Mouse (Mus musculus) right cerebral cortex, adult 2 months (tissue): ENCODE measurements at regions not wholly inside any gene's neighbourhood (a gene's known extent, or its start where the extent isn't known, plus 50 kb on each side); places are given as distances from the start of the nearest gene placed in this dataset.

Experiments used
- DNase-seq, 2 experiments: peaks; one replicate each; pipeline ENCODE4 v3.0.0; 2021 to 2022; ENCODE audit warnings: low spot score in 2 of 2

DNA sequence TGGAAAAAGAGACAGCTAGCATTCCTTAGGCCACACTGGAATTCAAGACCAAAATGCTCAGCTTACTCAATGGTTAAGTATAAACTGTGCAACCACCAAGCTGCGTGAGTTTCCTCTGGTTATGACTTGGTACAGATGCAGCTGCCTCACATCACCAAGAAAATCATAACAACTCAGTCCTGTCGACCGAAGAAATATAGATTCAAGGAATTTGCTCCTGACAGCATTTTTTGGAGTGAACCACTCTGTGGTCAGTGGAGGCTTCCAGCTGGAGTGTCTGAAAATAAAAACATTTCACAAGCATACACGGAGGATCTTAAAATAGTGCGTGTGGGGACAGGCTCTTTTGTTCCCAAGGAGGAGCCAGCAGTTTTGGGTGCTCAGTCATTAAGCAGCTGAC lies 253.8 kb downstream of the Bckdhb start:
- DNase-seq: peak in 1 of 2 experiments; percentile 13

DNA sequence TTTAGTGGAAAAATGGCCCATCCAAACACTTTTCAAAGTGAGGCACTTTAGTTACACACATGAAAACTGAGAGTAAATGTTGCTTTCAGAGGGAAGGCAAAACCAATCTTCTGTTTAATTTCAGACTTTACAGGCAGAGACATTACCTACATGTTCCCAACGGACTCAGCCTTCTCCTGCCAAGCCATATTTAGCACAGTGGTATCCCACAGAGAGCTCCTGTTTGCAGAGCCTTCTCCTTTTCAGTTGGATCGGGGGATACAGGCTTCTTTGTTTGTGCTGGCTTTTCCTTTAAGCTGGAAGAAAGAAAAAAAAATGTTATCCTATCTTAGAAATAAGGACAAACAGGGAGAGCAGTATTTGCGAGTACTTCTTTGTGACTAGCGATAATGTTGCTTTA lies 254.3 kb downstream of the Bckdhb start:
- no peak for DNase-seq

DNA sequence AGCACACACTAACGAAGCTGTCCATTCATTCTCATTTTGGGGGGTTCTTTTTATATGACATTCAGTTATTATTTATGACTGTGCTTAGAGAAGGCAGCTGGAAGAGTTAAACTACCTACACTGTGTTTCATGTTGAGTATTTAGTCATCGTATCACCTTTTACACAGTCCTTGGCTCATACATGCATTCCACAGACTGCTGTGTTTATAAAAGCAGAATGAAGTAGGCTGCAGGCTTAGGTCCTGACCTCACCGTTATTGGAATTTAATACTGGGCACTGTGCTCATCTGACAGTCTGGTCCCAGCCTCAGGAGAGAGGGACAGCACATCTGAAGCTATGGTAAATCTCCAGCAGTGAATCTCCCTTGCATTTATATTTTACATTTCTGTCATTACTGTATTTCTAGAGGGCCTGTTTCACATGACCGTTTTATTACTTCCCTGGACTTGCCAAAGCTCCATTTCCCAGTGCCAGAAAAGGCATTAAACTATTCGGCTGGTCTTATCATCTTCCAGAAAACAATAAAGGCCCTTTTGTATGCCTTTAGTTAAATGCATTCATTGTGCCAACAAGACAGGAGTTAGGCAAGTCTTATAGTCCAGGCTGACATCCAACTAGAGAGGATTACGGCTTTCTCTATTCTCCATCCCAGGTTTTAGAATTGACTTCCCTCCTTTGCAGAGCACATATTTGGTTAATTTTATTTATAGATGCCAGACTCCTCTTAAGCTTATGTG lies 258.9 kb downstream of the Bckdhb start:
- no peak for DNase-seq

DNA sequence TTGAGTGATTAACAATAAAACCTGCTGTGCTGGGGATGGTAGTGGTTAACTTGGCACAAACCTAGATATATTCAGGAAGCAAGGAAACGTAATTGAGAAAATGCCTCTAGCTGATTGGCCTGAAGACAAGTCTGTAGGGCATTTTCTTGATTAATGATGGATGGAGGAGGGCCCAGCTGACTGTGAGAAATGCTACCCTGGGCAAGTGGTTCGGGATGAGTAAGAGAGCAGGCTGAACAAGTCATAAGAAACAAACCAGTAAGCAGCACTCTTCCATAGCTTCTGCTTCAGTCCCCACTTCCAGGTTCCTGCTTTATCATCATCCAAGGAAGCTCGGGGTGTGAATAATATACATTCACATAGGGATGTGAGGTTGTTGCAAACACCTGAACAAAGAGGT lies 262.6 kb downstream of the Bckdhb start:
- no peak for DNase-seq

DNA sequence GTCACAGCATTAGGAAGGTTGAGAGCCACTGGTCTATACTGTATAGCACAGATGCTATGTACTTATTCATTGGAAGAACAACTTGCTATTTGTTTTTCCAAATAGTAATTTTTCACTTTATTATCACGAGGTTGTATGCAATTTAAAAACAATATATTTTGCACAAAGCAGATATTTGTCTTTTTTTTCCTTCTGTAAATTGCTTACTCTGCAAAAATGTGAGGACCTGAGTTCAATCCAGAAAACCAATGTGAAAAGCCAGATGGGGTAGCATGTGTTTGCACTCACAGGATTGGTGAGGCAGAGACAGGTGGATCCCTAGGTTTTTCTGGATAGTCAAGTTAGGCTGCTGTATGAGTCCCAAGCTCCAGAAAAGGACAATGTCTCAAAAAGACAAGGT lies 268.5 kb downstream of the Bckdhb start:
- DNase-seq: no peak

DNA sequence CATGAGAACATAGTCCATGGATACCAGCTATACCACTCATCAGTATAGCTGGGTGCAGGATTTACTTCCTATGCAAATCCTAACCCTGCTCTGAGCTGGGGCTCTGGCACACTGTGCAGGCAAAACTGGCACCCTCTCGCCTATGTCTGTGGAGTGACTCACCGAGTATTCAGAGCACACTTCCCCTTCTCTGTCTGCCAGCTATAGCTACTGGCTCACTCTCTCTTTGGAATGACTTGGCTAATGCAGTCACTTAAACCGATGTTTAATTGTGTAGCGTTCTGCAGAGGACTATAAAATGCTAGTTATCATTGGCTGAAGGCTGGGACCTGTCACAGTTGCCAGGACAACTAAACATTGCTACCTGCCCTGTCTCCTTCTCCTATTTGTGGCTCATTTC lies 269.8 kb downstream of the Bckdhb start:
- peak; percentile 45 to 54 for DNase-seq

DNA sequence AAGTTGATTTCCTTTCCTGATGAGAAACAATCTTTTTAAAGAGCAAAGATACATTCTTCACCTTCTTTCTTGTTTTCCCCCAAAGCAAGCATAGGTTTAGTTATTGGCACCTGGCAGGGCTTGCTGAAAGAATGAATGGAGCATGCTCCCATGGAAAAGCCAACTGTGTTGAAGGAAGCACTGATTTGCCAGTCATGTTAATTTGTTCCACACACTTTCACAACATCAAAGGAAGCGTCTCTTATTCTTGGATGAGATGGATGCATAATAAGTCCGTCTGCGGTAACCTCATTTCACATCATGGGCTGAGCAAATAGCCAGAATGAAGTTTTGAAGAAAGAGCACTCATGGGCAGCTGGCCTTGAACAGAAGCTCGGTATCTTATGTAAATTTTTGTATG lies 270.4 kb downstream of the Bckdhb start:
- peak in 1 of 2 experiments; percentile 6 for DNase-seq

DNA sequence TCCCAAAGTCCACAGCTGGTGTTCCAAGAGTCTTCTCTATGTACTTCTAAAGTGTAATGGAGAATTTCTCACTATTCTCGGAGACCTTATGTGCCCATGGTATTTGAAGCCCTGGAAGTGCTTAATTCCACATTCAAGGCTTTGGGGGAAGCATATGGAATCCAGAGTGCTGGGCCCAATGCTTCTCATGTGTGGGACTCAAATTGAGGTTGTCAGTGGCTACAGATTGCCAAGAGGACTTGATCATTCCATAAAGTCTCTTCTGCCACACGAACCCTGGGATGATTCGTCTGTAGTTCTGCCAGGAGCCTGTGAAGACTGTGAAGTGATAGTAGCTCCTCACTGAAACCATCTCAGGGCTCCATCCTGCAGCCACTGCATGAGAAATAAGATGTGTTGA lies 275.3 kb downstream of the Bckdhb start:
- peak in 1 of 2 experiments; percentile 20 for DNase-seq

DNA sequence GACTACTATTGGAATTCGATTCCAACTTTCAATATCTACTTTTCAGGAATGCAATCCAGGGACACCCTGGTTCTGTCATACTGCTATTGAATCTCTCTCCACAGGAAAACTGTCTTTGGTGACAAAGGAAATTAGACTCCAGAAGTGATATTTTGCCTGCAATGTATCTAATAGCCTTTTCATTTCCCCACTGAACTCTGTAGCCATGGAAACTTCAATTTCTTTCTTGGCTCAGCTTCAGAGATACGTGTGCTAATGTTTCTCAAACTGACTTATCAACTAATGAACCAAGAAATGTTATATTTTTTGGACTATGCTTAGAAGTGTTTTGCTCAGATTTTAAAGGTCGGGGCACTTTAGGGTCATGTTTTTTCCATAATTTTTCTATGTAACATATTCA lies 279.1 kb downstream of the Bckdhb start:
- DNase-seq: no peak

DNA sequence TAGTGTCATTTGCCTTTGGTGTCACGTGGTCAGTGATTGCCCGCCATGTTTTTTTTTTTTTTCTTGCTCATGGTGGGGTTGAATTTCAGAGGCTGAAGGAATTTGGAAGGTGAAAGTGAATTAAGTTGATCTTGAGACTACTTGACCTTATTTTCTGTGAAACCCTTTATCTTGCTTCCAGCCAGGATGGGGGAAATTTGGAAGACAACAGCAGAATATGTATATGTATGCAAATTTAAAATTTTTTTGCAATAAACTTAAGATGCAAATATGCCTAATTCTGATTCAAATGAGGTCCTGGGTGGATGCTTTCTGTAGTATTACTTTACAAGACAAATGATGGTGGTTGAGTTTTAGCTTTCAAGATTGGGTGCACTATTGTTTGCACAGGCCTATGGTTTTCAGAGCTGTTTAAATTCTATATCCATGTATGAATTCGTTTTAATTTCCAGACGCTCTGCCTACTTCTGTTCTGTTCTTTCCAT lies 315.6 kb downstream of the Bckdhb start:
- no peak for DNase-seq

DNA sequence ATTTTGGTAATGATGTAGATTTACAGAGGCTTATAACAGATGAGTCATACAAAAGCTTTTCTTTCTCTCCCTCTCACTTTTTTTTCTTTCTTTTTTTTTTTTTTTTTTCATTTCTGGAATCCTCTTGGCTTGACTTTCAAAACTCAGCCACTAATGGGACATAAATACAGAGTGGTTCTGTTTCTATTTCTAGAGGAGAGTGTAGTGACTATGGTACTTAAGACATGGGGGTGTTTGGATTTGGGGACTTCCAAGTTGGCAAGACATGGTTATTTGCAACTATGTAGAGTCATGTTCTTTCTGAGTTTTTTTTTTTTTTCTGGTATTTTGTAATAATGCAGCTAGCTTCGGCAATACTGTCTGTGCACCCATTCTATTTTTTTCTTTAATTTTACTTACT lies 324.8 kb downstream of the Bckdhb start:
- no peak for DNase-seq

DNA sequence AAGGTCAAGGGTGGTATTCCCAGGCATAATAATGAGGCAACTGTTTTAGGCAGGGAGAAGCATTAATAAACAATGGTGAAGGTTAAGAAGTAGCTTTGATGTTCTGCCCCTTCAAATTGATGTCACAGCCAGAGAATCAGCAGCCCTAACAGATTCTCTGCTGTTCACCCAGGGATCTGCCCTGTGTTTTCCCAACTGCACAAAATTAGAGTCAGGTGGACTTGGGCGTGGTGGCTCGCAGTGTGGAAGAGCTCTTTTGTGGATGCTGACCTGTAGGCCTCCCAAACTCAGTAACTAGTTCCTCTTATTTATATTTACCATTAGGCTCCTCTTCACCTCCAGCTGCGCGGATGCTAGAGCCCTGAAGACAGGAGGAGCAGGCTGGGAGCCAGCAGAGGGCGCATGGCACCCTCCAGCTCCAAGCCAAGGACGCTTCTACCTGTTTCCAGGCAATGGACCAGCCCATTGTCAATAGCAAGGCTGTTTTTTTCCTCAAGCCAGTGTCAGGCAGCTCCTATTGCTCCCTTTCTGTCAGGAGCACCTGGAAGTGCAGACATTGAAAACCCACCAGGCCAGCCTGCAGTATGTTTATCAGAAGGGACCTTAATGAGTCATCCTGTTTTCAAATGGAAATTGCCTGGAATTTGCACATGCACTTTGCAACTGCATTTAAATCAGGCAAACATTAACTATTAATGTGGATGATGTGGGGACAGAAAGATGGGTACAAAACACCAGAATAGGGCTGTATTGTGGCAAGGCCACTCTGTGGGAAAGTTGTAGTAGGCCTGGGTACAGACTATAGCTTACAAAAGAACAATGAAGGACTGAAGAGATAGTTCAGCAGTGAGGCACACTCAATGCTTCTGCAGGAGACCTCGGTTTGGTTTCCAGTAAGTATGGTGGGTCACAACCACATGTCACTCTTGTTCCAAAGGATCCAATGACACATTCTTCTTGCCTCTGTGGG lies 328.4 kb downstream of the Bckdhb start:
- peak; percentile 7 to 35 for DNase-seq

DNA sequence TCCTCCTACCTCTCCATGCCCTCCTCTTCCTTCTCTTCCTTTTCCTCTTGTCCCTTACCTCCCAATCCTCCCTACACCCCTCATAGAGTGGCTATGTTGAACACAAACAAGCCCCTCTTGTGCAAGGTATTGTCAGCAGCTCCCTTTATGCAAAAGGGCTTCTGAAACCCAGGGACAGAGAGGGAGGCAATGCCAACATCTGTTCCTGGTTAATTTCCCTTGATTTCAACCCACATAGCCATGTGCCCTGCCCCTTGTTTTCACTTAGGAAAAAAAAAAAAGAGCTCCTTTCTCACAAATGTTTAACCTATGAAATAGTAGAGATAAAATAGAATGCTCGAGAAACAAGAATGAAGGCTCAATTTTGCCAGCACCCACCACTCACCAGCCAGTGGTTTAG lies 333.5 kb downstream of the Bckdhb start:
- no peak for DNase-seq

DNA sequence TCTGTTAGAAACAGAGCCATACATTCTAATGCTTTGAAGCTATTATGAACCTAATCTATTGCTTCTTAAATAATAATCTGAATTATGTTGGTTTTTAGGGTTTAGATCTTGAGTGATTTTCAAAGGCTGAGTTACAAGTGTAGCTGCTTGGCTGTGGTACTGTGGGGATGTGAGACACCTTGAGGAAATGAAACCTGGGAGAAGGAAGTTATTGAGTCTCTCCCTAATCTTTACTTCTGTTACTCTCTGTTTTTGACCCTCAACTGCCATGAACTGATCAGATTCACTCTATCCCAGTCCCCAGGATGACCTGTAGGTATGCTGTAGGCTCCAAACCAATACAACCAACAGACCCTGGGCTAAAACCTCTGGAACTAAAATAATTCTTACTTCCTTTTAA lies 334.8 kb downstream of the Bckdhb start:
- DNase-seq: no peak

DNA sequence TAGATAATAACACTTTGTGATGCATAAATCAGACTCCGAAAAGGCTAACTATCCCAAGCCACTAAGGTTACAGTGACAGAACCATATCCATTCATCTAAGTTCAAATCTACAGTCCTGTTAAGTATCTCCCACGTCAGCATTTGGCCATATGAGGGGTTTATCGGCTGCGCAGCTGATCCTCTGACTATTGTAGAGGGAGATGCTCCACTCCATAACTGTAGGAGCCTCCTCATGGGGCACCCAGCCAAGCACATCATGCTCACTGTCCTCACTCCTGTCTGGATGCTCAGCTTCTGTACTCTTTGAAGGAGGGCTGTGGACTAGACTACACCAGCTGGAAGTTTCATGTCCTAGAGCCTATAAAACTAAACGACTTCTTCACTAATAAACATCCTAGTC lies 337.2 kb downstream of the Bckdhb start:
- no peak for DNase-seq

DNA sequence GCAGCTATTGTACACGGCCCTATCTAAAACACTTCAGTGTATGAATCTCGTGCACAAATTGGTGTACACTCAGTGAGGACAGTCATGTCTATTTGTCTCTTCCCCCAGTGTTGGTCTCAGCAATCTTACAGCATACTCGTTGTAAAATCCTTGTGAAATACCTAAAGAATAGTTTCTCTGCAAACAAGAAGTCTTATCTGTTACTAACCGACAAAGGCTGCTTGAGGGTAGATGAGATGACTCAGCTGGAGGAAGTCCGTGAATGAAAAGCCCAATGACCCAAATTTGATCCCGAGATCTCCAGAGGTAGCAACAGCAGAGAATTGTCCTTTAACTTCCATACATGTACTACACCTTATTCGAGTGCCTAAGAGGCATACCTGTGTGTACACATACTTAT lies 342.0 kb downstream of the Bckdhb start:
- no peak for DNase-seq

DNA sequence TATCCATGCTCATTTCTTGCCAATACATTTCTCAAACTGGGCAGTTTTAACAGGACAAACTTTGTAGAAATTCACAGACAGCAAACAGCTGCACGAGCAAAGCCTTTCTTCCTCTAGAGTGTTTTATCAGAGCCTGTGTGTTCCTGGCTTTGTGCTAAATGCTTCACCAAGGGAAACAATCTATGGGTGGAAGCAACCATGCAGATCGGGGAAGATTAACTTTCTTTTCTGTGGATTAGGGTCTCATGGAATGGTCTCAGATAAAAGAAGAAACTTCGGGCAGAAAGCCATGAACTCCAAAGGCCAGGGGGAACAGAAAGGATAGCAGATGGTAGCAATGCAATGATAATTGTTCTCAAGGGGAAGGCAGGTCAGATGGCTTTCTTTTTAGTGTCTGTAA lies 349.7 kb downstream of the Bckdhb start:
- no peak for DNase-seq

DNA sequence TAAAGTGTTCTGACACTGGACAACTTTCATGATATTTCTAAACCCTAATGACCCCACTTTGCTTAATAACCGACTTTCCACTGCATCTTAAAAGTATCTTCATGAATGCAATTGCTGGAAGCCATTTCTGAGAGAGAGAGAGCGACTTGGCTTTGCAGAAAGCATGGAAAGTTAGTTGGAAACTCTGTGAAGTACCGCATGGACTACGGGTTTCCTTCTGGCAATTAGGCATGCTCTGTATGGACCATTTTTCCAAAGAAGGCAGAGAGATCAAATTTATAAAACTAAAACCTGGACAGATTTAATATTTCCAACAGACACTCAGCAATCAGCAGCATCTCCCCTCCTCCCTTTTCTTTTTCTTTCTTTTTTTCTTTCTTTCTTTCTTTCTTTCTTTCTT lies 353.4 kb downstream of the Bckdhb start:
- DNase-seq: no peak

DNA sequence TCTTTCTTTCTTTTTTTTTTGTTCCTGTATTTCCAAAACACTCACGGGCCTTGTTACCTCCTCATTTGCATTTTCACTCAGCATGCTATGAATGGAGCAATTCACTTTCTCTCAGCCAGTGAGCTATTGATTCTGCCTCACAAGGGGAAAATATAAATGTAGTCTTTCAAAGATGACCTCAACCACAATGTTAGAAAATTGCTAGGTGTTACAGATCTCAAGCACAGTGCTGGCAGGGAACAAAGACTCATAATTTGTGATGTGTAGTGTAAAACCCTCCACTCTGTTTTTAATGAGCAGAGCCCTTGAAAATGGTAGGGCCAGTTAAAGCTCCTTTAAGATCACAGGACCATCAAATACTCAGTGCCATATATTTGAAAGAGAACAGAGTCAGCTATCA lies 353.8 kb downstream of the Bckdhb start:
- no peak for DNase-seq

DNA sequence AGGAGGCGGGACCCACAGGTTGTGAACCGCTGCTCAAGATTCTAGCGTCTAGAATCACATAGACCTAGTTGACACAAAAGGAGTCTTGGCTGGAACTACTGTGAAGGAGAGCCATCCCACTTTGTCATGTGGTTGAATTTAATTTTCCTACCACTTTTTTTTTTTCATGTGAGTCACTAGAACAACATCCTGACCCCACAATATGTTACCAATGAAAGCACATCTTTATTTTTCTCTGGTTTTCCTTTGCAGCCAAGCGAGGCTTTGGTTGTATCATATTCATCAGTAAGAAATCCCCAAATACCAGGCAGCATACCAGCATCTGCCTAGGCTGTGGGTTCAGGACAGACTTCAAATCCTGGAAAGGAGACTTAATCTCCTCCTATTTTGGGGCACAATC lies 356.0 kb downstream of the Bckdhb start:
- no peak for DNase-seq

DNA sequence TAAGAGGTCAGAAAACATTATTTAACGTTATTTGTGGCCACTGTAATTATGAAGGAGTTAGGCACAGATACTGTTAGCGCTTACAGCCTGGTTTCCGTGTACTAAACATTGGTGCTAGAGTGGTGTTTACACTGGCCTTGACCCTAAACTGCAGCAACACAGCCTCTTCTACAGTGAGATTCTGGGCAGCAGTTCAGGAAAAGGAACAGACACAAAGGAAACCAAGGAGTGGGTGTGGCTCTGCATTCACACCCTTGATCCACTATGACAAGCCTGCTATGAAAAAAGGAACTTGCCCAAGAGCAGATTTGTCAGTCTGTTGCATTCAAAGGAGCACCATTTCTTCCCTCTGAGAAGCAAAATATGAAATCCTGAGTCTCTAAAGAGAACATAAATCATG lies 356.7 kb downstream of the Bckdhb start:
- no peak for DNase-seq

DNA sequence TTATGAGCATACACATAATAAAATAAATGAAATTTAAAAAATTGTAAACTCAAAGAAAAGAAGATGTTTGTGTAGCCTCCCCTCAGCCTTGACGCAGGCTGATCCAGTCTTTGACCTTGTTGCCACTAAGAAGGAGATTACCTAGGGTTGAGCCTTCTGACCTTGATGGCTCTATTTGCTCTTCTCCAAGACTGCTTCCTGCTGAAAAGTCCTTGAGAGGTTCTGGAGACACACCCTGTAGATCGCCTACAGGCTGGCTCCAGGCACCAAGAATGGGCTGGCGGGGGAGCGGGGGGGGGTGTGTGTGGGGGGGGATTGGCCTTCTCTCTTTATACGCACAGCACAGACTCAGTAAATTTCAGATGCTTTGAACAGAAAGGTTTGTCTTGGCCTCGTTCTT lies 358.4 kb downstream of the Bckdhb start:
- DNase-seq: no peak

DNA sequence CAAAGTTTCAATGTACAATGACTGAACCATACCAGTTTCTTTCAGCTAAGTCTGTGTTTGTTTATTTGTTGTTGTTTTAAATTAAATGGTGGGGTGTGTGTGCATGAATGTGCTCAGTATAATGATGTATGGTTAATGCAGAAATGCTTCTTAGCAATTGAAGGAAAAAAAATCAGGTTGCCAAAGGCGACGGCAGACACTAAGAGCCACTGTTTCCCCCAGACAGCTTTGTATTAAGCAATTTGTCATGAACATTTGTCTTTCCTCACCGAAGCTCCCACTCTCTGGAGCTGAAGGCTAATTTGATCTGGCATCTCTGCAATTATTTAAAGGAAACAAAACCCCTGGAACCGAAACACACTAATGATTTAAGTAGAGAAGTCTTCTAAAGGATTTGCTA lies 360.7 kb downstream of the Bckdhb start:
- DNase-seq: no peak
